ENCODE assay signal across 17 mouse cellular contexts in the genomic region with DNA sequence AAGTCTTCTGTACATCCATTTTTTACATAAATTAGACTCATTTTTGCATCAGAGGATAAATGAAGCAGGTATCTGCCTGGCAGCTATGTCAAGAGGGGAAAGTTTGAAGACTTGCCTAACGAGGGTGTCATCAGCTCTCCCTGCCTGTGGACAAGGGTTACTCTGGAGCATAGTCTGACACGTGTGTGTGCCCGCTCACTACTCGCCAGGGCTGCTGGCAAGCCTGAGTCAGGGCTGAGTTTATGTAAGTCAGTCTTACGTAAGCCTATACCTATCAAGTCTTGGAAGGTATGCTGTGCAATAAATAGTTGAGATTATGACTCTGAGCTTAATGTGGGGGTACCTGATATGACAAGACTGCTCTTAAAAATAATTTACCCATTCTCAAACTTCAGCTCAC. TPM values are rescaled to one million over a fixed set of nuclear protein-coding genes. Genes with fewer than 3 reads are reported as not detected.
DNase-seq lines count a peak whose midpoint lies in the region; ATAC-seq and TF ChIP-seq lines count a peak whose summit lies in the region.
"Had no signal": no experiment of that assay in that cellular context is flagged by ENCODE, and none has a peak within 500 bp of the region (broad histone marks: within the 10 kb centered on the region; RNA-seq: fewer than 3 reads in every experiment).

No protein-coding gene starts in this region.

- H3K4me2 ChIP-seq in liver, postnatal 0 days (ENCODE audit: low read depth, low read length), result no peak overlapping the region
- H3K4me2 ChIP-seq in liver, embryonic 11.5 days, result no peak overlapping the region
- no peak overlapping the region for H3K4me2 ChIP-seq in intestine, postnatal 0 days (replicated peaks; ENCODE audit: low read depth)
- H3K4me2 ChIP-seq: embryonic facial prominence, embryonic 15.5 days; forebrain, embryonic 12.5 days; hindbrain, embryonic 13.5 days; midbrain, embryonic 15.5 days had no signal

- no peaks in the 10 kb centered on the region for H3K27me3 ChIP-seq in liver, postnatal 0 days (ENCODE audit: insufficient read depth, low read length)
- no peaks in the 10 kb centered on the region for H3K27me3 ChIP-seq in liver, embryonic 11.5 days (replicated peaks; ENCODE audit: control insufficient read depth, insufficient read depth, low read length)
- H3K27me3 ChIP-seq in intestine, postnatal 0 days (replicated peaks; ENCODE audit: control insufficient read depth, insufficient read depth, low read length), result no peaks in the 10 kb centered on the region
- H3K27me3 ChIP-seq: embryonic facial prominence, embryonic 15.5 days; forebrain, embryonic 12.5 days; midbrain, embryonic 15.5 days had no signal

- WGBS in liver, postnatal 0 days (ENCODE audit: insufficient replicate concordance), result 52% methylated on average over 5 of the region's 5 CpGs
- WGBS in liver, embryonic 11.5 days, result 72% methylated on average over 5 of the region's 5 CpGs
- WGBS in intestine, postnatal 0 days, result 36% methylated on average over 5 of the region's 5 CpGs

- no peak overlapping the region for H3K9ac ChIP-seq in liver, postnatal 0 days (replicated peaks)
- no peak overlapping the region for H3K9ac ChIP-seq in liver, embryonic 11.5 days (ENCODE audit: low read depth, low read length)
- no peak overlapping the region for H3K9ac ChIP-seq in intestine, postnatal 0 days (ENCODE audit: low read depth, low read length)
- H3K9ac ChIP-seq: embryonic facial prominence, embryonic 15.5 days; forebrain, embryonic 12.5 days; hindbrain, embryonic 13.5 days; liver, embryonic 14.5 days; midbrain, embryonic 15.5 days had no signal

- peak; percentile 68 for ATAC-seq in liver, postnatal 0 days
- ATAC-seq in liver, embryonic 11.5 days (replicated peaks; ENCODE audit: low FRiP score), result no peak
- ATAC-seq in intestine, postnatal 0 days, result peak; percentile 39; the same call in 1 of the 2 replicates
- ATAC-seq: midbrain, embryonic 15.5 days had no signal

- no peak for TF ChIP-seq EP300 in liver, postnatal 0 days (IDR thresholded peaks at IDR 0.05; ENCODE audit: low read depth)

- H3K9me3 ChIP-seq in liver, postnatal 0 days (ENCODE audit: low read length), result peaks cover 4% of the 10 kb centered on the region; the same call in 1 of the 2 replicates
- H3K9me3 ChIP-seq in liver, embryonic 11.5 days (ENCODE audit: control insufficient read depth, low read length), result no peaks in the 10 kb centered on the region; the same call in 1 of the 2 replicates
- peaks cover 4% of the 10 kb centered on the region; the same call in 1 of the 2 replicates for H3K9me3 ChIP-seq in intestine, postnatal 0 days (ENCODE audit: control insufficient read depth)
- H3K9me3 ChIP-seq: embryonic facial prominence, embryonic 15.5 days; forebrain, embryonic 12.5 days; hindbrain, embryonic 13.5 days; midbrain, embryonic 15.5 days had no signal

- no peaks in the 10 kb centered on the region for H3K36me3 ChIP-seq in liver, postnatal 0 days (replicated peaks; ENCODE audit: insufficient read depth, low read length)
- no peaks in the 10 kb centered on the region for H3K36me3 ChIP-seq in liver, embryonic 11.5 days (ENCODE audit: control insufficient read depth, insufficient read depth, low read length)
- H3K36me3 ChIP-seq in intestine, postnatal 0 days (ENCODE audit: control insufficient read depth, insufficient read depth), result no peaks in the 10 kb centered on the region
- H3K36me3 ChIP-seq: embryonic facial prominence, embryonic 15.5 days; forebrain, embryonic 12.5 days; hindbrain, embryonic 13.5 days; midbrain, embryonic 15.5 days had no signal

- TF ChIP-seq CTCF in liver, postnatal 0 days (IDR thresholded peaks at IDR 0.05; ENCODE audit: low read depth), result no peak
- TF ChIP-seq CTCF in intestine, postnatal 0 days (IDR thresholded peaks at IDR 0.05; ENCODE audit: low read depth), result no peak

- no peak overlapping the region for H3K4me3 ChIP-seq in liver, postnatal 0 days (ENCODE audit: low read depth, low read length)
- H3K4me3 ChIP-seq in liver, embryonic 11.5 days (ENCODE audit: low read depth, low read length), result no peak overlapping the region
- H3K4me3 ChIP-seq in intestine, postnatal 0 days (ENCODE audit: low read depth, low read length), result no peak overlapping the region
- H3K4me3 ChIP-seq: embryonic facial prominence, embryonic 15.5 days; forebrain, embryonic 12.5 days; hindbrain, embryonic 13.5 days; midbrain, embryonic 15.5 days had no signal

- peak; percentile 37 for DNase-seq in adrenal gland, adult 2 months
- no peak for DNase-seq in adrenal gland, postnatal 4 days (ENCODE audit: low spot score in 2 of 2)
- DNase-seq in gastrocnemius, adult 8-10 months (ENCODE audit: low spot score in 2 of 2), result peak; percentile 35 to 73
- no peak for DNase-seq in gastrocnemius, postnatal 14 days
- DNase-seq in liver, postnatal 0 days, result no peak
- DNase-seq in liver, embryonic 11.5 days (ENCODE audit: low spot score), result no peak
- no peak for DNase-seq in retina, embryonic 14.5 days (ENCODE audit: low spot score)
- DNase-seq: kidney, adult 18-20 months; kidney, postnatal 36 days; left cerebral cortex, postnatal 4 days; thymus, postnatal 4 days had no signal

- no peak overlapping the region for H3K27ac ChIP-seq in liver, postnatal 0 days (ENCODE audit: low read depth)
- H3K27ac ChIP-seq in liver, embryonic 11.5 days (ENCODE audit: low read depth, low read length), result no peak overlapping the region
- H3K27ac ChIP-seq in intestine, postnatal 0 days (ENCODE audit: low read depth, low read length), result no peak overlapping the region
- H3K27ac ChIP-seq: embryonic facial prominence, embryonic 15.5 days; forebrain, embryonic 12.5 days; hindbrain, embryonic 13.5 days; liver, embryonic 14.5 days; midbrain, embryonic 15.5 days had no signal

- intact Hi-C loops in gastrocnemius, postnatal 14 days (cut with DNase I; ENCODE audit: low total_unique reads), result loop anchor here (10.0 kb wide), 1 partner anchor 273 kb away; a partner anchor contains a TSS

- peaks cover 13% of the 10 kb centered on the region for H3K4me1 ChIP-seq in liver, postnatal 0 days (ENCODE audit: insufficient read depth)
- H3K4me1 ChIP-seq in liver, embryonic 11.5 days (replicated peaks; ENCODE audit: control insufficient read depth, insufficient read depth, low read length), result peaks cover 3% of the 10 kb centered on the region
- no peaks in the 10 kb centered on the region for H3K4me1 ChIP-seq in intestine, postnatal 0 days (replicated peaks; ENCODE audit: control insufficient read depth, insufficient read depth, low read length)
- H3K4me1 ChIP-seq: midbrain, embryonic 15.5 days had no signal

RNA-seq across cellular contexts. Expression of a gene that starts 19.2 kb away (rescaled TPM):
- total RNA-seq in adrenal gland, adult 2 months (2021), result 100 to 1,000 TPM; 395 to 486 TPM
- polyA plus RNA-seq in adrenal gland, adult 2 months (2012; rRNA removed), result 751 and 799 TPM in 2 replicates
- 100 to 1,000 TPM; 242 to 257 TPM for total RNA-seq in adrenal gland, postnatal 4 days (2021)
- total RNA-seq in gastrocnemius, adult 8-10 months (2022), result 100 to 1,000 TPM in 3 of 4 experiments, 10 to 100 TPM in 1; 88.9 to 165 (median 110) TPM
- 10 to 100 TPM; 73.9 to 95.9 TPM for total RNA-seq in gastrocnemius, postnatal 14 days (2021)
- 2.8 and 3.1 TPM in 2 replicates for polyA plus RNA-seq in liver, postnatal 0 days (2015; fragmentation: Nextera tagmentation; extraction: Ambion mirVana)
- 3.4 and 4.6 TPM in 2 replicates for polyA plus RNA-seq in liver, embryonic 11.5 days (2014; fragmentation: Nextera tagmentation; extraction: Ambion mirVana)
- 5.9 and 8.2 TPM in 2 replicates for polyA plus RNA-seq in intestine, postnatal 0 days (2015; fragmentation: Nextera tagmentation; extraction: Ambion mirVana)

RNA-seq across cellular contexts. Expression of a gene that starts 59.4 kb away (rescaled TPM):
- 100 to 1,000 TPM; 108 to 117 TPM for total RNA-seq in adrenal gland, adult 2 months (2021)
- polyA plus RNA-seq in adrenal gland, adult 2 months (2012; rRNA removed), result 23.7 and 29.6 TPM in 2 replicates
- 100 to 1,000 TPM in 1 of 2 experiments, 10 to 100 TPM in 1; 94.1 to 101 TPM for total RNA-seq in adrenal gland, postnatal 4 days (2021)
- total RNA-seq in gastrocnemius, adult 8-10 months (2022), result 10 to 100 TPM; 78.9 to 93.4 (median 89.2) TPM
- 10 to 100 TPM; 61.3 to 61.8 TPM for total RNA-seq in gastrocnemius, postnatal 14 days (2021)
- 52.0 and 55.6 TPM in 2 replicates for polyA plus RNA-seq in liver, postnatal 0 days (2015; fragmentation: Nextera tagmentation; extraction: Ambion mirVana)
- polyA plus RNA-seq in liver, embryonic 11.5 days (2014; fragmentation: Nextera tagmentation; extraction: Ambion mirVana), result 141 and 143 TPM in 2 replicates
- polyA plus RNA-seq in intestine, postnatal 0 days (2015; fragmentation: Nextera tagmentation; extraction: Ambion mirVana), result 121 TPM in 2 replicates

Comparison
In these comparisons a context has a peak if more than half of its experiments do, and no peak if none do; other contexts are left out.
1. DNase-seq: peak in adrenal gland, adult 2 months (single experiment) and gastrocnemius, adult 8-10 months (2 of 2); none in adrenal gland, postnatal 4 days (0 of 2), gastrocnemius, postnatal 14 days (single experiment), liver, postnatal 0 days (single experiment), liver, embryonic 11.5 days (single experiment) and retina, embryonic 14.5 days (single experiment).